Mouse (Mus musculus) retina, postnatal 7 days (tissue): ENCODE measurements around the gene Slc25a25.
A peak's percentile ranks its signal among the peaks of the same experiment; 100 is the strongest.
"Not testable (repeated sequence)": the region's sequence is repeated elsewhere in the genome, so short reads cannot be mapped to it uniquely, and the experiment has no call there.

ENCODE experiments used
- DNase-seq: peaks from one replicate; pipeline ENCODE4 v3.0.0-alpha.2; 2012; ENCODE audit warnings: low read depth, low spot score

Slc25a25 gene

GRCm38 (mm10) chr2:32450881-32451844 lies at the start of gene Slc25a25:
Gene Slc25a25, minus strand, starts transcription at chr2:32451445.
- peak; percentile 94 for DNase-seq

GRCm38 (mm10) chr2:32500461-32500860 lies 49.2 kb upstream of the Slc25a25 start:
- DNase-seq: no peak

DNA sequence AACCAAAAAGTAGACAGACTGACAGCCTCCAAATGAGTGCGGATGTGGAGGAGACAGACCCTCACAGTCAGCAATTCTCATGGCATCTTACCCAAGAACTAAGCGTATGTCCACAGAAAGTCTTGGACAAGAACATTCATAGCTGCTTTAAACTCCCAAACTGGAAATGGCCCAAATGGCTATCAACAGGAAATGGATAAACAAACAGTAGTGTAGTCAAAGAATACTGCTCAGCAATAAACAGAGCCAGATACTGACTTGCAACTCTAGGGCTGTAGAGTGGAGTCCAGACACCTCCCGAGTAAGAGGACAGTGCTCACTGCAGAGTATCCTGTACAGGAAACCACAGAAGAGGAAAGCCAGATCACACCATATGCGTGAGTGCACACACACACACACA lies 48.1 kb upstream of the Slc25a25 start:
- DNase-seq: no peak

DNA sequence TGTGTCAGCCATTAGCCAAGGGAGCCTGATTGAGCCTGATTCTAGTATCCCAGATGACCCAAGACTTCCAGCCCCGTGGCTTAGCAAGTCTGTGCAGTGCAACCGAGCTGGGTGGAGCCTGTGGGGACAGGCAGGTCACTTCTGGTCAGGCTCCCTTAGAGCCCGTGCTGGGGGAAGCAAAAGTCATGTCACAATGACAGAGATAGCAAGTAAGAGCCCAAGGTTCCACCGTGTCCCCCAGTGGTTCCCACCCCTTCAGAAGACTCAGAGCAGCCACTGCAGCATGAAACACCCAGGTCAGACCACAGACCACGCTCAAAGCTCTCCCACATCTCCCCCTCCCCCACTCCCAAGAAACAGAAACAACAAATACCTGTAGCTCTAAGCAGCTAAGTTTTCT lies 44.9 kb upstream of the Slc25a25 start:
- DNase-seq: no peak

DNA sequence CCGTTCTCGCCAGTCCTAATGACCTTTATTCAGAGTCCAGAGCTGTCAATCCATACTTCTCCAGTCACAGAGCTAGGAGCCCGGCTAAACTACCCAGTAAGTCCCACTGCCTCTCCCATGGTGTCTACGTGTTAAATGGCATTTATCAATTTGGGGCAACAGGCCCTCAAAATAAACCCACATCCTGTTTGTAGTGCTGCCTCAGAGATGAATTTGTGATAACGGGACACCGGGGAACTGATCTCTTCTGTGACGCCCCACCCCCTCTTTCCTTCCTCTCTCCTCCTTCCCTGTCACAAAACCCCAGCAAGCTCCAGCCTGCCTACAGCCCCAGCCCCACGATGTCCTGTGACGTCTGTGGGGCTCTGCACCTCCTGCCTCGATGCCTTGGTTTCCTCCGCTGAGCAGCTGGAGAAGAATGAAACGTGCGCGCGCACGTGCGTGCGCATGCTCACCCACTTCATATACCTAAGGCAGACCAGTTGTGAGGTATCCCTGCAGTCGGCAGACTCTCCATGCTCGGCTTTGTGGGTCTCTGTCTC lies 44.0 kb upstream of the Slc25a25 start:
- no peak for DNase-seq

GRCm38 (mm10) chr2:32494522-32494921 lies 43.3 kb upstream of the Slc25a25 start:
- DNase-seq: no peak

DNA sequence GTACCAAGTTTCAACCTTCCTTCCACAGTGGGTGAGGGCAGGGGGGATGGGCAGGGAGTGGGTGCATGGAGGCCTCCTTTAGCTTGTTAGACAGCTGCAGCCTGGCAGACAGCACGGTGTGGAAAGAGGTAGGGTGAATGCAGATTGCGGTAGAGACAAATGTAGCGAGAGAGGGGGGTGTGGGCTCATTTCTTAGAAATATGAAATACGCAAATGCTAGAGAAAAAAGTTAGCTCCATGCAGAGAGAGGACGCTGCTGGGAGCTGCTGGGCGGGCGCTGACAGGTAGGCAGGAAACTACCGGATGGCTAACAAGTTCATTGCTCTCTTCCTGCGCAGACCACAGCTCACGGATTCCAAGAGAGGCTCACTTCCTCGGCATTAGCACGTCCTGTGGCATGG lies 42.1 kb upstream of the Slc25a25 start:
- no peak for DNase-seq

DNA sequence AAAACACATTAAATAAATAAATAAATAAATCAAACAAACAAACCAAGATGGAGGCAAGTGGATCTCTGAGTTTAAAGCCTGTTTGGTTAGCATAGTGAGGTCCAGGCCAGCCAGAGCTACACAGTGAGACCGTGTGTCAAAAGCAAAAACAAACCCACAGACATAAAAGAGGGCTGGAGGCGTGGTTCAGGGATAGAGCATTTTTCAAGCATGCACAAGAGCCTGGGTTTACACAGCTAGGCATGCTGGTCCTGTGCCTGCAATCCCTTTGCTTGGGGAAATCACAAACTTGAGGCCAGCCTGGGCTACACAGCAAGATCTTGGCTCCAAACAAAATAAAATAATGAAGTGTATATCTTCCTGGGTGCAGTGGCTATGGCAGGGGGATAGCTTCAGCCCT lies 41.4 kb upstream of the Slc25a25 start:
- no peak for DNase-seq

- not testable (repeated sequence) for DNase-seq
These were observed 39.5 kb upstream of the Slc25a25 start for GRCm38 (mm10) chr2:32490730-32491129.

DNA sequence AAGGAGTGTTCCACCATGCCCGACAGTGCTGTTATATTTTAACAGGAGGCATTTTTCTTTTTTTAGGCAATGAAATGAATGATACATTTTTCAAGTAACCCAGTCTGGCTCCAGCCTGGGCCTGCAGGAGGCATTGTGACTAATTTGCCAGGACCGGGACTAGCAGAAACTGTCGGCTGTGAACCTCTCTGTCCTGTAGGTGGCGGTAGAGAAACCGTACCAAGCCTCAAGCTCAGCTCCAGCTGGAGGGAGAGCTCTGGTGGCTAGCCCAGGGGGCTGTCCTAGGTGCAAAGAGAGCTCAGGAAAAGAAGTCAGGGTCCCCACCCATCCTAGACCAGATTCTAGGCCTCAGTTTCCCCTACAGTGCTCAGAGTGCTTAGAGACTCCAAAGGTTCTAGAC lies 37.4 kb upstream of the Slc25a25 start:
- DNase-seq: peak; percentile 81

DNA sequence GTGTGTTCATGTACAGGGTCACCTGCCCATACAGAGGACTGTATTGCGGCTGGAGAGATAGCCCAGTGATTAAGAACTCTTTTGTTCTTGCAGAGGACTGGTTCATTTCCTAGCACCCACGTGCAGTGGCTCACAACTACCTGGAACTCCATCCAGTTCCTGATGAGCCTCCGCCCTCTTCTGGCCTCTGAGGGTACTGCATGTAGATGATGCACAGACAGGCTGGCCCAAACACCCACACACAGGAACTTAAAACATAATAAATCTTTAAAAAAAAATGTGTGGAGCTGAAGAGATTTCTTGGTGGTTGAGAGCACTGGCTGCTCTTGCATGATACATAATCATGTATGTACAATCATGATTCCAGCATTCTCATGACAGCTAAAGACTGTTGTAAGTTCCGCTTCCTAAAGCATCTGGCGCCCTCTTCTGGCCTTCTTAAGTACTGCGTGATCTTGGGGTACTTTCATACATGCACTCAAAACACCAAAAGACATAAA lies 35.9 kb upstream of the Slc25a25 start:
- peak; percentile 81 for DNase-seq

DNA sequence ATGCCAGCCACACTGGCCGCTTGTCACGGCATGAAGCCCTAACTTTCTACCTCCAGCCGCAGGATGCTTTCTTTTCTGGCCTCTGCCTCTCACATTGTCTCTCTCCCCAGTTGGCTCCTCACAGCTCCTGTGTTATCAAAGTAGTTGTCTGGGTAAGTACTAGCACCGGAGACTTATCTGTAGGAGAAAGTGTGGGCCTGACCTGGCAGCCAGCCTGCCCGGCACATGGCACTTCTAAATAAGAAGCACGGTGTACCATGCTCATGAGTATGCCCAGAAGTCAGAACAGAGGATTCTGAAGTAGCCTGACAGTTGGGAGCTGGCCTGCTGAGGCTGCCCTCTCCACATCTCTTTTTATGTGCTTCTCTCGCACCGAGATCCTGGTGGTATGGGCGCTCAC lies 34.9 kb upstream of the Slc25a25 start:
- no peak for DNase-seq

DNA sequence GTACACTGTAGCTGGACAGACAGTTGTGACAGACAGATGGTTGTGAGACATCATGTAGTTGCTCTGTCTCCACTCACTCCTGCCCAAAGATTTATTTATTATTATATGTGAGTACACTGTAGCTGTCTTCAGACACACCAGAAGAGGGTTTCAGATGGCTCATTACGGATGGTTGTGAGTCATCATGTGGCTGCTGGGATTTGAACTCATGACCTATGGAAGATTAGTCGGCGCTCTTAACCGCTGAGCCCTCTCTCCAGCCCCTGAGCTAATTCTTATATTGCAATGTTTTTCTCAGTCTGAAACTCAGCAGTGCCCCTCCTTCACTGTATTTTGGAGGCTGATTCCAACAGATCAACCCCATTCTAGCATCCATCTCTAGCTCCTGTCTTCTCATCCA lies 34.5 kb upstream of the Slc25a25 start:
- no peak for DNase-seq

DNA sequence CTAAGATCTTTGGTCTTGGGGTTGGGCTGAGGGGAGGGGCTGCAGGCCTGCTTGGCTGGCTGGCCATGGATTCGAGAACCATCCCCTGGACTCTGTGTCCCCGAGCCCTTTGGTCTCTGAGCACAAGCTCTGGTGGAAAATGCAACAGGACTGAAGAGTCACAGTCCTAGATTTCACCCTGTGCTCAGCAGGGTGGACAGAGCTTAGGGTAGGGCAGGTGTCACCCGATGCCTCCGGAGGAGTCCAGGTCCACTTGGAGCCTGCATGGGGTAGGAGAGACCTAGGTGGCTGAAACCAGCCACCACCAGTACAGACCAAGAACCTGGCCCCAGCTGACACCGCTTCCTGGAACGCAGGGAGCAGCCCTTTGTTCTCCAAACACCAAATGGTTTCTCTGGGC lies 33.7 kb upstream of the Slc25a25 start:
- no peak for DNase-seq

DNA sequence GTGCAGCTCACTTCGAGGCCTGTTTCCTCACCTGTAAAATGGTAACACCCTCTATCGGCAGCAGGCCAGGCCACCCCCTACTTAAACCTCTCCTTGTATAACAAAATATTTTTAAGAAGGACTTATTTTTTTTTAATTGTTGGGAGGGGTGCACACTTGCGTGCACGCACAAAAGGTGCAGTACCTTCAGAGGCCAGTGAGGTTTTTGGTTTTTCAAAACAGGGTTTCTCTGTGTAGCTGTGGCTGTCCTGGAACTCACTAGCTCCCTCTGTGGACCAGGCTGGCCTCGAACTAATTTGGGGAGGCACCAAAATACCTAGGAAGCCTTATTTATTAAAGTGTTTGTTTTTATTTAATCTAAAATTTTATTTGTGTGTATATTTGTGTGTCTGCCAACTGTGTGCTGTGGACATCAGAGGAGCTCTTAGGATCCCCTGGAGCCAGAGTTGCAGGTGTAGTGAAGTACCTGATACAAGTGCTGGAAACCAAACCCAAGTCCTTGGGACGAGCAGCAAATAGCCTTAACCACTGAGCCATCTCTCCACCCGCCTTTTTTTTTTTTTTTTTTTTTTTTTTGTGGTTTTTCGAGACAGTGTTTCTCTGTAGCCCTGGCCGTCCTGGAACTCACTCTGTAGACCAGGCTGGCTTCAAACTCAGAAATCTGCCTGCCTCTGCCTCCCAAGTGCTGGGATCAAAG lies 32.1 kb upstream of the Slc25a25 start:
- no peak for DNase-seq

DNA sequence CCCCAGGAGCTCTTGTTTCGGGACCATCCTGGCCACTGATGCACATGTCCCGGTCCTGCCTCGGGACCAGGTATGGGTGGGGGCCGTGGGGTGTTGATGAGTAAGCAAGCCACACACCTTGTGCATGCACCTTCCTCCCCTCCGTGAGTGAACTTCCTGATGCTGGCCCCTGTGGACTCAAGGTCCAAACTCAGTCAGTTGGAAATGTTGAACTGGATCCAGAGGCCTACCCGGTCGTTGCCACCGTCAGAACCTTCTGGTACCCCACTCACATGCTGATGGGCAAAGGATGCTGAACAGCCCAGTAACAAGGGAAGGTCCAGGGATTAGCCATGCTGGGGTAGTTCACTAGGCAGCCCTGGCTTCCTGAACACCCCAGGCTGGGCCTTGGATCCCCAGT lies 31.1 kb upstream of the Slc25a25 start:
- no peak for DNase-seq

DNA sequence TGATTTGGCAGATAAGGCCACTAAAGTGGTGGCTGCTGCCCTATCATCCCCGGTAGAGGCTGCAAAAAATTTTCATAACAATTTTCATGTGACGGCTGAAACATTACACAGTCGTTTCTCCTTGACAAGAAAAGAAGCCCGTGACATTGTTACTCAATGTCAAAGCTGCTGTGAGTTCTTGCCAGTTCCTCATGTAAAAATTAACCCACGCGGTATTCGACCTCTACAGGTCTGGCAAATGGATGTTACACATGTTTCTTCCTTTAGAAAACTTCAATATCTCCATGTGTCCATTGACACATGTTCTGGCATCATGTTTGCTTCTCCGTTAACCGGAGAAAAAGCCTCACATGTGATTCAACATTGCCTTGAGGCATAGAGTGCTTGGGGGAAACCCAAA lies 24.1 kb upstream of the Slc25a25 start:
- DNase-seq: not testable (repeated sequence)

- no peak for DNase-seq
These were observed 20.4 kb upstream of the Slc25a25 start for GRCm38 (mm10) chr2:32471681-32472061.

- no peak for DNase-seq
These were observed 19.9 kb upstream of the Slc25a25 start for GRCm38 (mm10) chr2:32471001-32471680.

GRCm38 (mm10) chr2:32464212-32464891 lies 13.1 kb upstream of the Slc25a25 start:
- DNase-seq: no peak

GRCm38 (mm10) chr2:32463773-32464172 lies 12.5 kb upstream of the Slc25a25 start:
- no peak for DNase-seq
